Mouse (Mus musculus) liver, embryonic 11.5 days (tissue): ENCODE data around the gene Siah3. TPM values are rescaled to one million over a fixed set of nuclear protein-coding genes. Genes with fewer than 3 reads are reported as not detected.
A peak's percentile ranks its signal among the peaks of the same experiment; 100 is the strongest.

Experiments used
- ATAC-seq: fragments of 200-750 bp; cut with Nextera tagmentation; replicated peaks from 2 replicates; pipeline ENCODE4 v1.8.0; 2017; ENCODE audit warnings: moderate number of reproducible peaks, mild to moderate bottlenecking, moderate TSS enrichment, moderate library complexity; ENCODE audit not compliant: low FRiP score
- DNase-seq: peaks from one replicate; pipeline ENCODE4 v3.0.0-alpha.2; 2017; ENCODE audit warnings: low spot score
- H3K27ac ChIP-seq: fragments of 300-500 bp; sonication (generic); 2 replicates; pipeline ENCODE4 v1.5.1; 2014; ENCODE audit warnings: mild to moderate bottlenecking, low read depth, low read length, control low read depth
- H3K27me3 ChIP-seq: fragments of 300-500 bp; sonication (generic); replicated peaks from 2 replicates; pipeline ENCODE4 v1.6.1; 2014; ENCODE audit warnings: low read length, mixed read lengths; ENCODE audit not compliant: control insufficient read depth, insufficient read depth
- H3K36me3 ChIP-seq: fragments of 300-500 bp; sonication (generic); 2 replicates; pipeline ENCODE4 v1.6.1; 2014; ENCODE audit warnings: mild to moderate bottlenecking, low read length, moderate library complexity, mixed read lengths; ENCODE audit not compliant: control insufficient read depth, insufficient read depth
- H3K4me1 ChIP-seq: fragments of 300-500 bp; sonication (generic); replicated peaks from 2 replicates; pipeline ENCODE4 v1.6.1; 2014; ENCODE audit warnings: low read length, mixed read lengths; ENCODE audit not compliant: control insufficient read depth, insufficient read depth
- H3K4me2 ChIP-seq: fragments of 300-500 bp; sonication (generic); 2 replicates; pipeline ENCODE4 v1.6.1; 2014; ENCODE audit warnings: mild to moderate bottlenecking, control low read depth, moderate library complexity
- H3K4me3 ChIP-seq: fragments of 300-500 bp; sonication (generic); 2 replicates; pipeline ENCODE4 v1.5.1; 2014; ENCODE audit warnings: low read depth, low read length, control low read depth
- H3K9ac ChIP-seq: fragments of 300-500 bp; sonication (generic); 2 replicates; pipeline ENCODE4 v1.6.1; 2014; ENCODE audit warnings: low read depth, low read length, control low read depth
- H3K9me3 ChIP-seq: fragments of 300-500 bp; sonication (generic); 2 replicates; pipeline ENCODE4 v1.6.1; 2016; ENCODE audit warnings: low read length, inconsistent platforms, mixed read lengths; ENCODE audit not compliant: control insufficient read depth
- WGBS: fragments of 180-500 bp; shearing (Covaris S2); extraction: QIAGEN DNeasy Blood & Tissue Kit; methylation state at CpG from one replicate; pipeline ENCODE4 v1.1.7; 2014; 5-methylcytosine and 5-hydroxymethylcytosine counted together
- polyA plus RNA-seq: library from polyadenylated mRNA; unstranded; fragments of >200 nt; fragmentation: Nextera tagmentation; extraction: Ambion mirVana; gene quantifications from 2 replicates; pipeline ENCODE4 v1.2.1, GENCODE M21; 2014

Gene Siah3
- polyA plus RNA-seq, 1 experiment from 2014 or later: 0.19 TPM

GRCm38 (mm10) chr14:75519668-75520067, 63.9 kb downstream of the Siah3 start:
- DNase-seq (no peak), ATAC-seq (peak; percentile 49)
- Histone ChIP-seq H3K4me3 (no peak overlapping the region), H3K4me2 (no peak overlapping the region), H3K4me1 (no peaks in the 10 kb centered on the region; the same call in 1 of the 2 replicates), H3K9me3 (no peaks in the 10 kb centered on the region), H3K36me3 (no peaks in the 10 kb centered on the region), H3K9ac (no peak overlapping the region), H3K27ac (no peak overlapping the region), H3K27me3 (no peaks in the 10 kb centered on the region)
- WGBS: 73% methylated on average over 8 of the region's 8 CpGs

- H3K36me3 ChIP-seq: no peaks in the 10 kb centered on the region
- DNase-seq (no peak), ATAC-seq (peak; percentile 83)
- peak overlapping the region; percentile 49 for H3K4me2 ChIP-seq
- H3K27ac ChIP-seq: no peak overlapping the region
- no peak overlapping the region for H3K4me3 ChIP-seq
- H3K9me3 ChIP-seq: no peaks in the 10 kb centered on the region
- H3K9ac ChIP-seq: no peak overlapping the region
- no peaks in the 10 kb centered on the region for H3K27me3 ChIP-seq
- peaks cover 5% of the 10 kb centered on the region; the same call in 1 of the 2 replicates for H3K4me1 ChIP-seq
- 48% methylated on average over 2 of the region's 2 CpGs for WGBS
These were observed 68.9 kb downstream of the Siah3 start for GRCm38 (mm10) chr14:75524648-75525047.

GRCm38 (mm10) chr14:75525376-75526145, 69.8 kb downstream of the Siah3 start:
- Histone ChIP-seq H3K36me3 (no peaks in the 10 kb centered on the region), H3K4me1 (peaks cover 5% of the 10 kb centered on the region; the same call in 1 of the 2 replicates), H3K27ac (0 out of 2 replicates have a peak overlapping the region, but pooled peaks have one; percentile 45), H3K4me2 (peak overlapping the region; percentile 56), H3K9ac (peak overlapping the region; percentile 46), H3K9me3 (no peaks in the 10 kb centered on the region), H3K27me3 (no peaks in the 10 kb centered on the region), H3K4me3 (peak overlapping the region; percentile 26)
- WGBS: 68% methylated on average over 29 of the region's 29 CpGs
- ATAC-seq: peak; percentile 74
- DNase-seq: no peak

DNA sequence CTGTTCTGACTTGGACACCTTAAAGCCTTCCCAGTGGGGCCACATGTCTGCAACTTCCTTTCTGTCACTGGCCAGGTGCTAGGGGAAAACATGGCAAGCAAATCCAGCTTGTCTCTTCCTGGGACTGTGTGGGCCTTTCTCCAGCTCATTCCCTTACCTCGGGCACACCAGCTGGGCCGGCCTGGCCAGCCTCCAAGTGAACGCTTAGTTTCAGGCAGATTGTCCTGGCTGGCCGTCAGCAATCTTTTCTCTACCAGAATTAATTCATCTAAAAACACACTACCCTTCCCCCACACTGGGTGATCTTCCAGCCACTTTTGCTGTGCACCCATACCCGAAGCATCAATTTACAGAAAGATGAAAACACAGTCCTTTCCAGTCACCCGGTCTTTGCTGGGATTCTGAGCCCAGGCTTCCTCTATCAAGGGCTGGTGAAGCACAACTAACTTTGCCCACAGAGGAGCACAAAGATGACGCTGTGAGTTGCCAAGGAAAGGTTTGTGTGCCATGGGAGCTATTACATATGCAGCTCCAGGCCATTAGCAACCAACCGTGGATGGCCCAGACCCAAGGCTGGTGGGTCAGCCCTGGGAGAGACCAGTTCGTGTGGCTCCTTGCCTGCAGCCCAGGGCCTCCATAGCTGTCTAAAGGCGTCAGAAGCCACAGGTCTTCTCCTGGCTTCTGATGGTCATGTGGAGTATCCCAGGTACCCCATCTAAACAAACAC, 71.8 kb downstream of the Siah3 start:
- H3K4me1 ChIP-seq: peaks cover 14% of the 10 kb centered on the region; the same call in 1 of the 2 replicates
- no peak overlapping the region for H3K4me3 ChIP-seq
- H3K36me3 ChIP-seq: no peaks in the 10 kb centered on the region
- no peak overlapping the region for H3K27ac ChIP-seq
- no peak overlapping the region for H3K4me2 ChIP-seq
- no peak for DNase-seq
- no peak for ATAC-seq
- 78% methylated on average over 10 of the region's 10 CpGs for WGBS
- no peaks in the 10 kb centered on the region for H3K27me3 ChIP-seq
- no peak overlapping the region for H3K9ac ChIP-seq
- no peaks in the 10 kb centered on the region for H3K9me3 ChIP-seq

GRCm38 (mm10) chr14:75530815-75531353, 75.1 kb downstream of the Siah3 start:
- Histone ChIP-seq H3K9ac (no peak overlapping the region), H3K36me3 (no peaks in the 10 kb centered on the region), H3K27ac (no peak overlapping the region), H3K4me3 (no peak overlapping the region), H3K4me2 (no peak overlapping the region), H3K9me3 (no peaks in the 10 kb centered on the region), H3K27me3 (no peaks in the 10 kb centered on the region), H3K4me1 (peaks cover 13% of the 10 kb centered on the region; the same call in 1 of the 2 replicates)
- no peak for DNase-seq
- WGBS: 86% methylated on average over 7 of the region's 7 CpGs
- no peak for ATAC-seq

GRCm38 (mm10) chr14:75539205-75539604, 83.4 kb downstream of the Siah3 start:
- H3K4me2 ChIP-seq: no peak overlapping the region
- H3K9me3 ChIP-seq: no peaks in the 10 kb centered on the region
- H3K36me3 ChIP-seq: no peaks in the 10 kb centered on the region
- DNase-seq: no peak
- H3K4me3 ChIP-seq: no peak overlapping the region
- H3K9ac ChIP-seq: no peak overlapping the region
- peak; percentile 85 for ATAC-seq
- peak overlapping the region; percentile 21; the same call in 1 of the 2 replicates for H3K27ac ChIP-seq
- H3K27me3 ChIP-seq: no peaks in the 10 kb centered on the region
- 29% methylated on average over 2 of the region's 2 CpGs for WGBS
- H3K4me1 ChIP-seq: peaks cover 14% of the 10 kb centered on the region

- Histone ChIP-seq H3K4me3 (no peak overlapping the region), H3K36me3 (no peaks in the 10 kb centered on the region), H3K27me3 (no peaks in the 10 kb centered on the region), H3K27ac (no peak overlapping the region), H3K9ac (no peak overlapping the region), H3K9me3 (no peaks in the 10 kb centered on the region), H3K4me1 (peaks cover 14% of the 10 kb centered on the region), H3K4me2 (no peak overlapping the region)
- DNase-seq (no peak), ATAC-seq (no peak)
- WGBS: 67% methylated on average over 17 of the region's 17 CpGs
These were observed 84.6 kb downstream of the Siah3 start for GRCm38 (mm10) chr14:75540216-75540995.

DNA sequence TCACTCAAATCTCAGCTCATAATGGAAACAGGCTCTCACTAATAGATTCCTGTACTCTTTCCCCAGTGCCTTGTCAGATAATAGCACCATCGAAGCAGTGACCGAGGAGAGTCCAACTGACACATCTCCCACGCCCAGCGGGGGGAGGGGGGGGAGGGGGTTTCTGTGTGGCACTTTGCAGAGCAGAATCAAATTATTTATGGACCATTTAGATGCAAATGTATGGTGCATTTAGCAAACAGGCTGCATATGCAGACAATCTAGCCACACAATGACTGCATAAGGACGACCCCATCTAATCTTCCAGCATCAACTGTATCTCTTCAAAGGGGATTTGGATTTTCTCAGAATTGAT, 85.2 kb downstream of the Siah3 start:
- no peak for ATAC-seq

More for the DNA sequence above, 85.2 kb downstream of the Siah3 start:
- Histone ChIP-seq H3K4me1 (peaks cover 14% of the 10 kb centered on the region), H3K27me3 (no peaks in the 10 kb centered on the region), H3K9me3 (no peaks in the 10 kb centered on the region), H3K4me3 (no peak overlapping the region), H3K36me3 (no peaks in the 10 kb centered on the region), H3K9ac (no peak overlapping the region), H3K27ac (no peak overlapping the region), H3K4me2 (no peak overlapping the region)
- DNase-seq: no peak
- WGBS: 19% methylated on average over 5 of the region's 5 CpGs
